Mouse (Mus musculus) CH12.LX (cell line): ENCODE results near the gene Psd. TPM values are rescaled to one million over a fixed set of nuclear protein-coding genes. Genes with fewer than 3 reads are reported as not detected.

ENCODE experiments used
- DNase-seq: peaks from one replicate; pipeline ENCODE4 v3.0.0-alpha.2; 2013; ENCODE audit errors: extremely low read depth
- H3K27ac ChIP-seq: 2 replicates; pipeline ENCODE4 v1.5.1; 2012; ENCODE audit warnings: low read depth, mild to moderate bottlenecking, control low read depth, moderate library complexity; ENCODE audit not compliant: insufficient read depth
- H3K27me3 ChIP-seq: replicated peaks from 2 replicates; pipeline ENCODE3; 2012; ENCODE audit warnings: inconsistent platforms
- H3K36me3 ChIP-seq, 2 experiments: replicated peaks in 1 of 2; 2 replicates each; pipeline versions ENCODE3 to v1.6.1; 2012; ENCODE audit warnings: inconsistent platforms in 1 of 2, low read length in 1 of 2, mild to moderate bottlenecking in 1 of 2, mixed read lengths in 1 of 2, moderate library complexity in 1 of 2; ENCODE audit not compliant: control insufficient read depth in 1 of 2, insufficient read depth in 1 of 2
- H3K4me1 ChIP-seq, 2 experiments: 2 replicates each; pipeline ENCODE4 v1.6.1; 2012; ENCODE audit warnings: inconsistent platforms in 1 of 2, moderate library complexity in 1 of 2; ENCODE audit not compliant: insufficient read depth in 2 of 2, control insufficient read depth in 1 of 2
- H3K4me2 ChIP-seq: 2 replicates; pipeline ENCODE4 v1.6.1; 2012; ENCODE audit warnings: low read depth, mild to moderate bottlenecking, control low read depth; ENCODE audit not compliant: poor library complexity, insufficient read depth, severe bottlenecking
- H3K4me3 ChIP-seq, 3 experiments: fragments of 150-350 bp in 1 of 3; sonication (generic) in 1 of 3; replicated peaks in 1 of 3; 2 replicates each; pipeline versions ENCODE3 to v1.5.1; 2011 to 2012; ENCODE audit warnings: low read depth in 2 of 3, low read length in 2 of 3, mild to moderate bottlenecking in 2 of 3, moderate library complexity in 2 of 3, control low read depth in 1 of 3, improper control_type of control experiment in 1 of 3, inconsistent platforms in 1 of 3, mixed read lengths in 1 of 3; ENCODE audit not compliant: poor library complexity in 1 of 3
- H3K79me2 ChIP-seq: replicated peaks from 2 replicates; pipeline ENCODE4 v1.6.1; 2012; ENCODE audit warnings: mild to moderate bottlenecking, moderate library complexity; ENCODE audit not compliant: control insufficient read depth, poor library complexity, insufficient read depth, severe bottlenecking; ENCODE audit errors: extremely low read depth
- H3K9ac ChIP-seq: 2 replicates; pipeline ENCODE4 v1.6.1; 2012; ENCODE audit warnings: low read depth, mild to moderate bottlenecking, control low read depth, moderate library complexity; ENCODE audit not compliant: insufficient read depth
- H3K9me3 ChIP-seq: replicated peaks from 2 replicates; pipeline ENCODE3; 2012; ENCODE audit warnings: low read length, inconsistent platforms, mixed read lengths
- CHD1 ChIP-seq: IDR thresholded peaks from 2 replicates; pipeline ENCODE4 v1.6.1; 2012; ENCODE audit warnings: low read depth, low read length, improper control_type of control experiment, inconsistent platforms
- CTCF ChIP-seq, 2 experiments: IDR thresholded peaks in 1 of 2; conservative IDR thresholded peaks in 1 of 2; 2 replicates each; pipeline ENCODE4 v1.5.1; 2011 to 2012; ENCODE audit warnings: low read depth in 2 of 2, low read length in 2 of 2, improper control_type of control experiment in 1 of 2, inconsistent platforms in 1 of 2, mild to moderate bottlenecking in 1 of 2, moderate library complexity in 1 of 2
- E2F4 ChIP-seq: IDR thresholded peaks from 2 replicates; pipeline ENCODE4 v1.6.1; 2011; ENCODE audit warnings: low read depth, low read length, improper control_type of control experiment; ENCODE audit not compliant: insufficient replicate concordance
- ELF1 ChIP-seq: IDR thresholded peaks from 2 replicates; pipeline ENCODE4 v1.6.1; 2014; ENCODE audit warnings: low read depth, mild to moderate bottlenecking, inconsistent platforms, low read length, improper control_type of control experiment
- EP300 ChIP-seq: IDR thresholded peaks from 2 replicates; pipeline ENCODE4 v1.6.1; 2011; ENCODE audit warnings: low read length, improper control_type of control experiment
- GABPA ChIP-seq: IDR thresholded peaks from 2 replicates; pipeline ENCODE4 v1.6.1; 2012; ENCODE audit warnings: low read depth, low read length, improper control_type of control experiment, inconsistent platforms; ENCODE audit not compliant: insufficient replicate concordance
- HCFC1 ChIP-seq: IDR thresholded peaks from 2 replicates; pipeline ENCODE4 v1.6.1; 2012; ENCODE audit warnings: low read depth, mild to moderate bottlenecking, inconsistent platforms, low read length, improper control_type of control experiment
- MAFK ChIP-seq: IDR thresholded peaks from 2 replicates; pipeline ENCODE4 v1.6.1; 2011; ENCODE audit warnings: low read length, improper control_type of control experiment; ENCODE audit not compliant: insufficient replicate concordance
- MAX ChIP-seq: IDR thresholded peaks from 2 replicates; pipeline ENCODE4 v1.6.1; 2011; ENCODE audit warnings: low read length, improper control_type of control experiment
- MAZ ChIP-seq: IDR thresholded peaks from 2 replicates; pipeline ENCODE4 v1.6.1; 2012; ENCODE audit warnings: low read depth, mild to moderate bottlenecking, inconsistent platforms, low read length, improper control_type of control experiment, moderate library complexity
- MXI1 ChIP-seq: IDR thresholded peaks from 2 replicates; pipeline ENCODE4 v1.6.1; 2011; ENCODE audit warnings: mild to moderate bottlenecking, low read depth, low read length, improper control_type of control experiment
- MYC ChIP-seq: IDR thresholded peaks from 2 replicates; pipeline ENCODE4 v1.6.1; 2011; ENCODE audit warnings: low read depth, mild to moderate bottlenecking, improper control_type of control experiment, low read length
- NELFE ChIP-seq: IDR thresholded peaks from 2 replicates; pipeline ENCODE4 v1.6.1; 2011; ENCODE audit warnings: low read depth, low read length, improper control_type of control experiment
- POLR2A ChIP-seq: IDR thresholded peaks from 2 replicates; pipeline ENCODE4 v1.6.1; 2011; ENCODE audit warnings: low read depth, mild to moderate bottlenecking, improper control_type of control experiment, low read length
- RAD21 ChIP-seq: IDR thresholded peaks from 2 replicates; pipeline ENCODE4 v1.6.1; 2011; ENCODE audit warnings: low read depth, mild to moderate bottlenecking, low read length, improper control_type of control experiment, moderate library complexity
- RCOR1 ChIP-seq: conservative IDR thresholded peaks from 2 replicates; pipeline ENCODE4 v1.6.1; 2012; ENCODE audit warnings: low read depth, mild to moderate bottlenecking, inconsistent platforms, low read length, improper control_type of control experiment
- SIN3A ChIP-seq: IDR thresholded peaks from 2 replicates; pipeline ENCODE4 v1.6.1; 2012; ENCODE audit warnings: low read length, improper control_type of control experiment, inconsistent platforms
- TBP ChIP-seq: conservative IDR thresholded peaks from 2 replicates; pipeline ENCODE4 v1.6.1; 2011; ENCODE audit warnings: low read depth, low read length, improper control_type of control experiment
- USF2 ChIP-seq: conservative IDR thresholded peaks from 2 replicates; pipeline ENCODE4 v1.6.1; 2011; ENCODE audit warnings: low read depth, low read length, improper control_type of control experiment
- ZC3H11A ChIP-seq: IDR thresholded peaks from 2 replicates; pipeline ENCODE4 v1.6.1; 2012; ENCODE audit warnings: low read depth, mild to moderate bottlenecking, inconsistent platforms, low read length, improper control_type of control experiment
- ZMIZ1 ChIP-seq: IDR thresholded peaks from 2 replicates; pipeline ENCODE4 v1.6.1; 2012; ENCODE audit warnings: low read depth, mild to moderate bottlenecking, inconsistent platforms, low read length, improper control_type of control experiment
- ZNF384 ChIP-seq: IDR thresholded peaks from 2 replicates; pipeline ENCODE4 v1.6.1; 2012; ENCODE audit warnings: low read depth, low read length, improper control_type of control experiment, inconsistent platforms
- dilution Hi-C: fragments of 300-500 bp; cut with MboI; formaldehyde crosslinking; loops from 2 replicates; pipeline ENCODE4 v1.14.3; 2020; ENCODE audit warnings: low sequenced_read_pairs; ENCODE audit not compliant: extremely low pct_unique_long_range_greater_than_20kb, extremely low pct_ligation_motif_present
- in situ Hi-C: fragments of 300-500 bp; cut with MboI; formaldehyde crosslinking; loops from 3 replicates; pipeline ENCODE4 v1.14.3; 2019; ENCODE audit warnings: low sequenced_read_pairs, low pct_ligation_motif_present, low pct_unique_long_range_greater_than_20kb, mixed read lengths
- polyA plus RNA-seq: library from polyadenylated mRNA; unstranded; fragments of >175 nt; gene quantifications from 2 replicates; pipeline ENCODE4 v1.2.1, GENCODE M21; 2012; ENCODE audit warnings: low read depth; ENCODE audit not compliant: insufficient read length
- total RNA-seq, 2 experiments: library from RNA; depleted of rRNA; stranded (reverse); fragments of 300-350 nt in 1 of 2; fragments of >200 nt in 1 of 2; gene quantifications; 2 replicates each; pipeline ENCODE4 v1.2.3; 2012 to 2014

Psd gene
- total and polyA plus RNA-seq, 3 experiments, result 0.70 to 20.1 (median 2.2) TPM

DNA sequence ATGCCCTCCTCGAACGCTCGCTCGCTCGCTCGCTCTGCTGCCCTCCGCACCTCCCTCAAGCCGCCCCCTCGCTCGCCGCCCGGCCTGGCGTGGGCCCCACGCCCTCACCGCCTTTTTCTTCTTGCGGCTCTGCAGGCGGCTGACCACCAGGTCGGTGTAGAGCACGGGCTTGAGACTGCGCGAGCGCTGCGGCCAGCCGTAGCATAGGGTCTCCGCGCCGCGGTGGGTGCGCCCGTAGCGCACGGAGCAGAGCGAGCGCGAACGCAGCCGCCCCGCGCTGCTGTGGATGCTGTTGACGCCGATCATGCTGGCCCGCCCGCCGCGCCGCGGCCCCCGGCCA is 9.4 kb downstream of the Psd start:
- Histone ChIP-seq H3K27ac (no peak overlapping the region), H3K9ac (no peak overlapping the region), H3K4me3 (no peak overlapping the region), H3K27me3 (no peaks in the 10 kb centered on the region), H3K4me2 (no peak overlapping the region), H3K9me3 (peaks cover 8% of the 10 kb centered on the region), H3K4me1 (peaks cover 3 to 80% of the 10 kb centered on the region in 2 experiments; a peak in 2 of 4 replicates), H3K36me3 (peaks cover 22 to 44% of the 10 kb centered on the region in 2 experiments), H3K79me2 (no peaks in the 10 kb centered on the region)
- no peak for DNase-seq
- in situ Hi-C loops (no loop called here), dilution Hi-C loops (no loop called here)
- no peak for TF ChIP-seq ZNF384
- no peak for TF ChIP-seq CTCF (conservative IDR thresholded peaks at IDR 0.05 in 1 of 2, IDR thresholded peaks at IDR 0.05 in 1 of 2; ENCODE audit: low read depth in 2 of 2, low read length in 2 of 2)
- no peak for TF ChIP-seq NELFE
- TF ChIP-seq MAZ, result no peak
- no peak for TF ChIP-seq EP300
- TF ChIP-seq USF2, result no peak
- no peak for TF ChIP-seq ZC3H11A
- no peak for TF ChIP-seq ZMIZ1
- TF ChIP-seq E2F4, result no peak
- TF ChIP-seq RAD21, result no peak

DNA sequence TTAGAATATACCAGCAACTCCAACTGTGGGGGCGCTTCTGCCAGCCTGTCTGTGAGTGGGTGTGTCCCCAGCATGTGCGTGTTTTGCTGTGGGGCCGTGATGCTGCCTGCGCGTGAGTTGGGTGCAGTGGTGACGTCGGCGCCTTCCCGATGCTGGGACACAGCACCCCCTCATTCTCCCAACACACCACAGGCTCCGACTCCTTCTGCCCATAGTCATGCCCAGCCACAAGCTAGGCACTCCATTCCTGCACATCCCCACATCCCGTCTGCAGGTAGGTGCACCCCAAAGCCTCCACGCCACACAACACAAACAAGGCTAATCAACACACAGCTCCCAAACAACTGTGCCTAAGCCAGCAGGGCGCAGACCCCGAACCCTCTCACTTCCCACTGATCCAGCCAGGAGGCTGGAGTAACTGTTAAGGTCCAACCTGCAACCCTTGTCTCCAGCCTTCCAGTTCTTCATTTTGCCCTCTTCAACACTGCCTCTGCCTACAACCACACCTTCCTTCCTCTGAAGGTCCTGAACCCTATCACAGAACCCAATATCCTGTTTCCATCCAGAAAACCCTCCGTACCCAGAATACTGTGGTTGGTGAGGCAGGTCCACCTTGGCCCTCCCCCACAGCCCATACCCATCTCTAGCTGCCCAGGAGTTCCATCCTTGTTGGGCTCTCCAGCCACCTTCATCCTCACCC is 10.0 kb downstream of the Psd start:
- H3K27ac ChIP-seq, result no peak overlapping the region
- no peaks in the 10 kb centered on the region for H3K27me3 ChIP-seq
- dilution Hi-C loops, result no loop called here
- DNase-seq, result no peak
- H3K79me2 ChIP-seq, result no peaks in the 10 kb centered on the region
- TF ChIP-seq MAFK, result no peak
- TF ChIP-seq TBP, result no peak
- TF ChIP-seq MYC, result no peak
- TF ChIP-seq SIN3A, result no peak
- TF ChIP-seq POLR2A, result no peak
- no peak for TF ChIP-seq HCFC1
- TF ChIP-seq MAX, result no peak
- no peak for TF ChIP-seq E2F4
- TF ChIP-seq NELFE, result no peak
- TF ChIP-seq MXI1, result no peak
- TF ChIP-seq ZC3H11A, result no peak
- TF ChIP-seq RCOR1, result no peak
- TF ChIP-seq ELF1, result no peak
- TF ChIP-seq CHD1, result no peak
- no peak for TF ChIP-seq GABPA
- peaks cover 8% of the 10 kb centered on the region for H3K9me3 ChIP-seq
- peaks cover 3 to 76% of the 10 kb centered on the region in 2 experiments; a peak in 2 of 4 replicates for H3K4me1 ChIP-seq
- no peak overlapping the region for H3K4me3 ChIP-seq
- no peak overlapping the region for H3K9ac ChIP-seq
- in situ Hi-C loops, result no loop called here
- H3K4me2 ChIP-seq, result no peak overlapping the region
- H3K36me3 ChIP-seq, result peaks cover 25 to 49% of the 10 kb centered on the region in 2 experiments
